Mouse (Mus musculus): Measurements from ENCODE around the gene Olfr215. TPM values are rescaled to one million over a fixed set of nuclear protein-coding genes. Genes with fewer than 3 reads are reported as not detected.
"Not testable (repeated sequence)": the region's sequence is repeated elsewhere in the genome, so short reads cannot be mapped to it uniquely, and the experiment has no call there.

The Olfr215 gene
- polyA plus RNA-seq, 1 experiment: not detected

DNA sequence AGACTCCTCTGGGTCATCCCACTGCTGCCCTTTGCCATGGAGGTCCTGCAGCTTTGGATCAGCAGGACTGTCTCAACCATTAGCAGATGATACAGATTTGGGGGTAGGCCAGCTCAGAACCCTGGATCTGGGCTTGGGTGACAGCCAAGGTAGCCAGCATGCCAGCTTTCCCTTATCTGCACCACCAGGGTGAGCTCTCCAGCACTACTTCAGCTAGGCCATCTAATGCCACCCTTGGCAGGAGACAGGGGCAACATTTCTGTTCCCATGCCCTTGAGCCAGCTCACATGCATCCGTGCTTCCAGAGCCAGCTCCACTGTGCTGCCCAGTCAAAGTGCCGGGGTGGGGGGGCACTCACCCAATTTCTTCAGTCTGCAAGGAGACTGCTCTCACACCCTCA is 31.7 kb upstream of the Olfr215 start:
- no peaks in the 10 kb centered on the region for H3K4me1 ChIP-seq (ENCODE audit: control insufficient read depth, insufficient read depth, low read length)
- H3K4me3 ChIP-seq (replicated peaks; ENCODE audit: insufficient read depth, low read depth, low read length): no peak overlapping the region
- H3K27me3 ChIP-seq (ENCODE audit: control insufficient read depth, insufficient read depth, low read length): no peaks in the 10 kb centered on the region
- 29% methylated on average over 2 of the region's 2 CpGs for WGBS
- no peak overlapping the region for H3K27ac ChIP-seq (ENCODE audit: insufficient read depth, low read length)
- no peak for DNase-seq
- TF ChIP-seq POLR2A (IDR thresholded peaks at IDR 0.05; ENCODE audit: borderline replicate concordance, insufficient read depth, low read length) (no peak), CTCF (IDR thresholded peaks at IDR 0.05; ENCODE audit: borderline replicate concordance, insufficient read depth, low read depth, low read length) (no peak)

DNA sequence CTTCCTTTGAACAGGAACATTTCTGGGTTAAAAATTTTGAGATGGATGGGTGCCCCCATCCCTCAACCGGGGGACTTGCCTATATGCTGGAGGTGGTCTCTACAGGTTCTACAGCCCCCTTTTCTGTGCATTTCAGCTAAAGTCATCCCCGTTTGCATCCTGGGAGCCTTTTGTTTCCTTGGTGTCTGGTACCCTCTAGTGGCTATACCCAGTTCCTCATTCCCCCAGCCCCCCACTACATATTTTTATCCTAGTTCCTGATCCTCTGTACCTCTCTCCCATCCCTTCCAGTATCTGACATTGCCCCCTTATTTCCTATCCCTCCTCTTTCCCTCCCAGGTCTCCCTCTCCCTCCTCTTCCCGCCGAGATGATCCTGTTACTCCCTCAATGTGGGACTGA is 23.2 kb upstream of the Olfr215 start:
- Histone ChIP-seq H3K27me3 (ENCODE audit: control insufficient read depth, insufficient read depth, low read length) (no peaks in the 10 kb centered on the region), H3K4me1 (ENCODE audit: control insufficient read depth, insufficient read depth, low read length) (no peaks in the 10 kb centered on the region), H3K4me3 (replicated peaks; ENCODE audit: insufficient read depth, low read depth, low read length) (no peak overlapping the region), H3K27ac (ENCODE audit: insufficient read depth, low read length) (no peak overlapping the region)
- WGBS: 46% methylated on average over 4 of the region's 4 CpGs
- no peak for DNase-seq
- TF ChIP-seq POLR2A (IDR thresholded peaks at IDR 0.05; ENCODE audit: borderline replicate concordance, insufficient read depth, low read length) (no peak), CTCF (IDR thresholded peaks at IDR 0.05; ENCODE audit: borderline replicate concordance, insufficient read depth, low read depth, low read length) (peak; percentile 13; the same call in 1 of the 2 replicates)

DNA sequence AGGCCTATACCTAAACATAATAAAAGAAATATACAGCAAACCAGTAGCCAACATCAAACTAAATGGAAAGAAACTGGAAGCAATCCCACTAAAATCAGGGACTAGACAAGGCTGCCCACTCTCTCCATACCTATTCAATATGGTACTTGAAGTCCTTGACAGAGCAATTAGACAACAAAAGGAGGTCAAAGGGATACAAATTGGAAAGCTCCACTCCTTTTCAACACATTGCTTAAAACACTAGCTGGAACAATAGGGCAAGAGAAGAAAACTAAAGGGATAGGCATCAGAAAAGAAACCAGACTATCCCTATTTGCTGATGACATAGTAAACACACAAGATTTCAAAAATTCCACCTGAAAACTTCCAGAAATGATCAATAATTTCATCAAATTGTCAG is 17.0 kb upstream of the Olfr215 start:
- not testable (repeated sequence) for H3K27ac ChIP-seq (ENCODE audit: insufficient read depth, low read length); H3K4me1 ChIP-seq (ENCODE audit: control insufficient read depth, insufficient read depth, low read length); H3K27me3 ChIP-seq (ENCODE audit: control insufficient read depth, insufficient read depth, low read length); DNase-seq; H3K4me3 ChIP-seq (replicated peaks; ENCODE audit: insufficient read depth, low read depth, low read length)

DNA sequence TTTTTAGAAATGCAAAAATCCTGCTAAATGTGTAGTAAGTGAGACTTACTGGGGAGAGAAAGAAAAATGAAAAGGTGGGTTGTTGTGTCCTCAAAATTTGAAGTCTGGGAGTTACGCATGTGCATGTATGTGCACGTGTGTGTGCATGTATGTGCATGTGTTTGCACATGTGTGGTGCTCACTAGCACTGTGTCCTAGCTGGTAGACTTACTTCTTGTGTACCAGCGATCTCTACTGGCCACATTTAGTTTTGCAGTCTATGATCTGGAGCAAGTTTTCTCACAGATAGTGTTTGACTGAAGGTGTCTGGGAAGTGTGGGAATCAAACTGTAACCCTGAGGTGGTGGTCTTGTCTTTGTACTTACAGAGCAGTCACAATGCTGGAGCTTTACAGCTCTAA is 14.2 kb downstream of the Olfr215 start:
- DNase-seq: peak; percentile 18 to 19
- 26% methylated on average over 3 of the region's 3 CpGs for WGBS

DNA sequence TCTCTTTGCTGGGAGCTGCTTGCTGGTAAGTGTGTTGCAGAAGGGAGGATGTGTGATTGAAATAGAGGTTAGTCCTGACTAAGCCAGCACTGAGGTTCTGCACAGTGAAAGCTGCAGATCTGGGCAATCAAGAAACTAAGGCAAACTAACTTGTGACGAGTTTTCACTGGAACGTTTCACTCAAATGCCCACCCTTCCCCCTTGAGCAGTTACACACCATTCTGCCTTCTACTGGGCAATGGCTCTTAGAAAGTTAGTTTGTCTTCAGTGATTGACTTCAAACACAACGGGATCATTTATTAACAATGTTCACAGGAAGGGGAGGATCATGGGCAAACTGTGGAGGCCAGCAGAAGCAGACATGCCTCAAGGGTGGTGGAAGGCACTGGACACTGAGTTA is 29.0 kb downstream of the Olfr215 start:
- TF ChIP-seq POLR2A (IDR thresholded peaks at IDR 0.05; ENCODE audit: borderline replicate concordance, insufficient read depth, low read length) (no peak), CTCF (IDR thresholded peaks at IDR 0.05; ENCODE audit: borderline replicate concordance, insufficient read depth, low read depth, low read length) (no peak)
- H3K4me1 ChIP-seq (ENCODE audit: control insufficient read depth, insufficient read depth, low read length): no peaks in the 10 kb centered on the region
- no peak overlapping the region for H3K4me3 ChIP-seq (replicated peaks; ENCODE audit: insufficient read depth, low read depth, low read length)
- 71% methylated on average over 3 of the region's 3 CpGs for WGBS
- DNase-seq: no peak
- no peaks in the 10 kb centered on the region for H3K27me3 ChIP-seq (ENCODE audit: control insufficient read depth, insufficient read depth, low read length)
- no peak overlapping the region for H3K27ac ChIP-seq (ENCODE audit: insufficient read depth, low read length)

More for the DNA sequence above, 14.2 kb downstream of the Olfr215 start:
- Histone ChIP-seq H3K27ac (ENCODE audit: insufficient read depth, low read length) (no peak overlapping the region), H3K27me3 (ENCODE audit: control insufficient read depth, insufficient read depth, low read length) (no peaks in the 10 kb centered on the region), H3K4me1 (ENCODE audit: control insufficient read depth, insufficient read depth, low read length) (no peaks in the 10 kb centered on the region), H3K4me3 (replicated peaks; ENCODE audit: insufficient read depth, low read depth, low read length) (no peak overlapping the region)
- TF ChIP-seq POLR2A (IDR thresholded peaks at IDR 0.05; ENCODE audit: borderline replicate concordance, insufficient read depth, low read length) (no peak), CTCF (IDR thresholded peaks at IDR 0.05; ENCODE audit: borderline replicate concordance, insufficient read depth, low read depth, low read length) (peak; percentile 66)

DNA sequence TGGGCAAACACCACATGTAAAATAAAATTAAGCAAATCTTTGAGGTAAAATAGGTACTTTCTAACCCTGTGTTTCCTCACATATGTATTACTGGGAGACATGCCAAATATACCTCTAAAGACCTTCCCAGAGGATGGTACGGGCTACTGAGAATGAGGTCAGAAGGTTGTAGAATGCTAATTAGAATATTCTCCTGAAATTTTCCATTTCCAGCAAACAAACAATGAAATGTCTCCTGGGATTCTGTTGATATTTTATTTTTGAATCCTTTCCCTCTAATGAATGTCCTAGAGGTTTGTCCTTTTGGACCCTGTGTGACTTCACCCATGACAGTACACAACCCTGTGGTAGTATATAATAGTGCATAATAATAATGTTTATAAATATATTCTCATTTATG is 30.1 kb downstream of the Olfr215 start, which contains the start of gene Olfr214:
TSS of gene Olfr214 (plus strand) at position 301 of the 400 bp plus-strand sequence.
- no peak within 1 kb of the TSS for H3K4me3 ChIP-seq (replicated peaks; ENCODE audit: insufficient read depth, low read depth, low read length)
- 63% methylated on average over 1 of the region's 1 CpGs for WGBS
- no peaks in the 10 kb centered on the region for H3K4me1 ChIP-seq (ENCODE audit: control insufficient read depth, insufficient read depth, low read length)
- H3K27ac ChIP-seq (ENCODE audit: insufficient read depth, low read length): no peak within 1 kb of the TSS
- no peaks in the 10 kb centered on the region for H3K27me3 ChIP-seq (ENCODE audit: control insufficient read depth, insufficient read depth, low read length)
- TF ChIP-seq CTCF (IDR thresholded peaks at IDR 0.05; ENCODE audit: borderline replicate concordance, insufficient read depth, low read depth, low read length) (no peak), POLR2A (IDR thresholded peaks at IDR 0.05; ENCODE audit: borderline replicate concordance, insufficient read depth, low read length) (no peak)
- no peak for DNase-seq

DNA sequence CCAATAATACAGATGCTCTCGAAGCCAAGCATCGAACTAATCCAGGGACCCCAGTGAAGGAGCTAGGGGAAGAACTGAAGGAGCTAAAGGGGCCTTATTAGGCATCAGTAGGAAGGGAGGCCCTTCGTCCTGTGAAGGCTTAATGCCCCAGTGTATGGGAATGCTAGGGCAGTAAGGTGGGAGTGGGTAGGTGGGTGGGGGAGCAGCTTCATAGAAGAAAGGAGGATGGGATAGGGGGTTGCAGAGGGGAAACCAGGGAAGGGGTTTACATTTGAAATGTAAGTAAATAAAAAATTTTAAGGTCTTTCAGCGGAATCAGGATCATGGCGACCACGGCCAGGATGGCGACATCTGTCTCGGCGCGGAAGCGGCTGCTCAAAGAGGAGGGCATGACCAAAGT is 33.2 kb downstream of the Olfr215 start, which contains the start of gene Gm5580:
TSS of gene Gm5580 (plus strand) at position 301 of the 400 bp plus-strand sequence.
- H3K4me3 ChIP-seq (replicated peaks; ENCODE audit: insufficient read depth, low read depth, low read length); H3K4me1 ChIP-seq (ENCODE audit: control insufficient read depth, insufficient read depth, low read length); H3K27ac ChIP-seq (ENCODE audit: insufficient read depth, low read length); DNase-seq; H3K27me3 ChIP-seq (ENCODE audit: control insufficient read depth, insufficient read depth, low read length): not testable (repeated sequence)
- 93% methylated on average over 11 of the region's 11 CpGs for WGBS

DNA sequence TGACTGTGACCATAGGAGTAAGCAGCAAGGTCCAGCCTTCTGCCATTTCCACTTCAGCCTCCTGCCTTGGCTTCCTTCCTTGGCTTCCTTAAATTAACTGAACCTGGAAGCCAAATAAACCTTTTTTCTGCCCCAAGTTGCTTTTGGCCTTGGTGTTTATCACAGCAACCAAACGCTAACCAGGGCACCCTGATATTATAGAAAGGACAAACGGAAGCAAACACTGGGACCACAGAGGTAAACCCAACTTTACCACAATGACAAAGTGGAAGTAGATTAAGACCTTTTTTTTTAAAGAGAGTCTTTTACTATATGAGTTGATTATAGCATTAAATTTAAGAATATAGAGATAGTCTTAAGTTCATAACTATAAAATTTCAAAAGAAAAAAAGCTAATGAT is 41.5 kb downstream of the Olfr215 start:
- no peaks in the 10 kb centered on the region for H3K27me3 ChIP-seq (ENCODE audit: control insufficient read depth, insufficient read depth, low read length)
- WGBS: 89% methylated on average over 2 of the region's 2 CpGs
- TF ChIP-seq POLR2A (IDR thresholded peaks at IDR 0.05; ENCODE audit: borderline replicate concordance, insufficient read depth, low read length) (no peak), CTCF (IDR thresholded peaks at IDR 0.05; ENCODE audit: borderline replicate concordance, insufficient read depth, low read depth, low read length) (no peak)
- H3K4me1 ChIP-seq (ENCODE audit: control insufficient read depth, insufficient read depth, low read length): no peaks in the 10 kb centered on the region
- H3K4me3 ChIP-seq (replicated peaks; ENCODE audit: insufficient read depth, low read depth, low read length): no peak overlapping the region
- no peak for DNase-seq
- no peak overlapping the region for H3K27ac ChIP-seq (ENCODE audit: insufficient read depth, low read length)

DNA sequence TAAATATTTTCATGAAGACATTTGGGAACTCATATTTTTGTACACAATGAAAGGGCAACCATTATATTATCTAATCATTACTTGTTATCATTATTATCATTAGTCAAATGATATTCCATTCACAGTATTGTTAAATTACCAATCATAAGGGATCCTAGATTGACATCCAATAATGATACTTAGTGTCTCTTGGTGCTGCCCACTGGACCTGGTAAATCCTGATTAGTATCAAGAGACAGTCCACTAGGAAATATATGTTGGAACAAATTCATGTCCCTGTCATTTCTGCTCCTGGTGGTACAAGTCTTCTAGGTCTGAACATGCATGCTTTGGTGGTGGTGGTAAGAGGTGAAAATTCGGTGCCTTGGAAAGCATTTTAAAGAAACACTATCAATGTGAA is 45.8 kb downstream of the Olfr215 start, which contains the start of gene Olfr213:
TSS of gene Olfr213 (plus strand) at position 301 of the 400 bp plus-strand sequence.
- WGBS: 89% methylated on average over 1 of the region's 1 CpGs
- no peak within 1 kb of the TSS for H3K4me3 ChIP-seq (replicated peaks; ENCODE audit: insufficient read depth, low read depth, low read length)
- TF ChIP-seq POLR2A (IDR thresholded peaks at IDR 0.05; ENCODE audit: borderline replicate concordance, insufficient read depth, low read length) (no peak), CTCF (IDR thresholded peaks at IDR 0.05; ENCODE audit: borderline replicate concordance, insufficient read depth, low read depth, low read length) (no peak)
- no peaks in the 10 kb centered on the region for H3K4me1 ChIP-seq (ENCODE audit: control insufficient read depth, insufficient read depth, low read length)
- DNase-seq: no peak
- no peak within 1 kb of the TSS for H3K27ac ChIP-seq (ENCODE audit: insufficient read depth, low read length)
- no peaks in the 10 kb centered on the region for H3K27me3 ChIP-seq (ENCODE audit: control insufficient read depth, insufficient read depth, low read length)

Other genes with a start within 250 kb of the Olfr215 start
- 80.9 and 84.5 TPM in 2 replicates for gene March8, start 246.2 kb downstream of the Olfr215 start, polyA plus RNA-seq (2012; rRNA removed)
- gene Alox5, start 123.0 kb downstream of the Olfr215 start, polyA plus RNA-seq (2012; rRNA removed): 0.74 and 0.84 TPM in 2 replicates
- not detected in 2 replicates for gene Olfr211, start 95.1 kb downstream of the Olfr215 start, polyA plus RNA-seq (2012; rRNA removed)
- 0.03 TPM in 1 of 2 replicates, not detected in the other for gene Olfr212, start 77.7 kb downstream of the Olfr215 start, polyA plus RNA-seq (2012; rRNA removed)
- gene Olfr213, start 45.7 kb downstream of the Olfr215 start, polyA plus RNA-seq (2012; rRNA removed): not detected in 2 replicates
- gene Gm5580, start 33.1 kb downstream of the Olfr215 start, polyA plus RNA-seq (2012; rRNA removed): 0.11 and 0.21 TPM in 2 replicates
- gene Olfr214, start 30.0 kb downstream of the Olfr215 start, polyA plus RNA-seq (2012; rRNA removed): not detected in 2 replicates
- gene Zfp422, start 44.8 kb upstream of the Olfr215 start, polyA plus RNA-seq (2012; rRNA removed): 32.4 and 34.2 TPM in 2 replicates
- gene Depp1, start 66.4 kb upstream of the Olfr215 start, polyA plus RNA-seq (2012; rRNA removed): 0.84 and 1.00 TPM in 2 replicates
- 10.3 and 12.9 TPM in 2 replicates for gene Rassf4, start 89.8 kb upstream of the Olfr215 start, polyA plus RNA-seq (2012; rRNA removed)
- 0.77 and 1.5 TPM in 2 replicates for gene Tmem72, start 132.7 kb upstream of the Olfr215 start, polyA plus RNA-seq (2012; rRNA removed)